Mouse (Mus musculus): ENCODE results near the gene D630045J12Rik. TPM values are rescaled to one million over a fixed set of nuclear protein-coding genes. Genes with fewer than 3 reads are reported as not detected.

D630045J12Rik gene
- polyA plus RNA-seq (2015; fragmentation: Nextera tagmentation; extraction: Ambion mirVana) = 3.5 and 3.8 TPM in 2 replicates

DNA sequence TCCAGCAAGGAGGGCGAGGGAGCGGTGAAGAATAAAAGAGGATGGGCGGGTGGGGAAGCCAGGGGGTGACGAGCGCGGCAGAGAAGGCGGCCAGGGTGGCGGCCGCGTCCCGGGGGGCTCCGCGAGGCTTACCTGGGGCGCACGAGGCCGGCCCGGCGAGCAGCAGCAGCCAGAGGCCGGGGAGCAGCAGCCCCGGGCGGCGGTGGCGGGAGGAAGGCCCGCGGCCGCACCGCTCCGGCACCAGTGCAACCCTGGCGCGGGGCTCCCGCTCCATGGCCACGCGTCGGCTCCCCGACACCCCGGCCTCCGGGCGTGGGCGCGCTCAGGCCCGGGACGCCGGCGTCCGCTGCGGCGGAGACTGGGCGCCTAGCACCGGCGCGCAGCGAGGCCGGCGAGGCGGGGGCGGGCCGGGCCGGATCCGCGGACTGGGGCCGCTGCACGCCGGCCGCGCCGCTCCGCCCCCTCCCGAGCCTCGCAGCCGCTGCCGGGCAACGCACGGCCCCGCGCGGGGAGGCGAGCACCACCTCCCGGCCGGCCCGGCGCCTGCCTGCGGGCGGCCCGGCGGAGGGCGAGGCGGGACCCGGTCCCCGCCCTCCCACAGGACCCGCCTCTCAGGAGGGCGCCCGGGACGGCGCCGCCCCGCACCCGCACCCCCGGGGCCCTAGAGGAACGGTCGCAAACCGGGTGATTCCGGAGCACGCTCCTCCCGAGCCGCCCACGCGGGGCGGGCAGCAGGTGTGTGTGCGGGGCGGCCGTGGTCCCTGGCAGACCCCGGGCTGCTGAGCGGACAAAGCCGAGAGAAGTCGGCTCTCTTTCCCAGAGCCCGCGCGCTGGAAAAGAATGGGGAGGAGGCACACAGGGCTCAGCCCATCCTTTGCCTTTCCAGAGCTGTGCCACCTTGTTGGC, at the start of gene D630045J12Rik:
Gene D630045J12Rik, minus strand, starts transcription at position 274 of the 906 bp plus-strand sequence.
- no peaks in the 10 kb centered on the region for H3K36me3 ChIP-seq
- no peaks in the 10 kb centered on the region for H3K27me3 ChIP-seq (replicated peaks)
- WGBS = under 1% methylated on average over 53 of the region's 118 CpGs
- peak within 1 kb of the TSS; percentile 85 for H3K4me2 ChIP-seq
- peak within 1 kb of the TSS; percentile 79 for H3K4me3 ChIP-seq (replicated peaks)
- peak within 1 kb of the TSS; percentile 75 for H3K27ac ChIP-seq
- H3K9ac ChIP-seq = peak within 1 kb of the TSS; percentile 69
- peak; percentile 96 for ATAC-seq (ENCODE audit: insufficient read depth, low FRiP score, low read depth)
- peaks cover 18% of the 10 kb centered on the region; the same call in 1 of the 2 replicates for H3K4me1 ChIP-seq
- no peaks in the 10 kb centered on the region for H3K9me3 ChIP-seq

DNA sequence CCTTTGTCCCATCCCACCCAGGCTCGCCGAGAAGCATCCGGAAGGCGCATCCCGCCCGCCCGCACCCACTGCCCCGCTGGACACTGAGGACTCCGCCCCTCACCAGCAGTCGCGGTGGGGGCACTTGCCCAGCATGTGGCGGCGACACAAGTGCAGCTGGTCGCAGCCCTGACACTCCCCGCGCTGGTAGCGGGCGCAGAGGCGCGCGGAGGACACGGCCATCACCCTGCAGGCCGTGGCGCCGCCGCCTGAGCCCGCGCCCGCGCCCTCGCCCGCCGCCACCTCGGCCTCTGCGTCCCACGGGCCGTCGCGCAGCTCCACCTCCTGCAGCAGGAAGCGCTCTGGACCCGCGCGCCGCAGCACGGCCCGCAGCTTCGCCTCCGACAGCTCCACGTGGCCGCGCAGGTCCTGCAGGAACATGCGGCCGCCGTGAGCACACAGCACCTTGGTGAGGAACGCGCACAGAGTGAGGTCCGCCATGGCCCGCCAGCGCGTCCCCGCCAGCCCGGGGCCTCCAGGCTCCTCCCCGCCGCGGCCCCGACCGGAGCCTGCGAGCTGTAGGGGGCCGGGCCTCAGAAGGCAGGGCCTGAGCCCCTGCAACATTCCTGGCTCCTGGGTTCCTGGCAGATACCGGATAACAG, 45.1 kb upstream of the D630045J12Rik start, which contains the start of gene Zc3hav1l:
Gene Zc3hav1l, minus strand, starts transcription at position 499 of the 641 bp plus-strand sequence.
- H3K4me3 ChIP-seq (replicated peaks) = peak within 1 kb of the TSS; percentile 86
- WGBS = under 1% methylated on average over 65 of the region's 70 CpGs

DNA sequence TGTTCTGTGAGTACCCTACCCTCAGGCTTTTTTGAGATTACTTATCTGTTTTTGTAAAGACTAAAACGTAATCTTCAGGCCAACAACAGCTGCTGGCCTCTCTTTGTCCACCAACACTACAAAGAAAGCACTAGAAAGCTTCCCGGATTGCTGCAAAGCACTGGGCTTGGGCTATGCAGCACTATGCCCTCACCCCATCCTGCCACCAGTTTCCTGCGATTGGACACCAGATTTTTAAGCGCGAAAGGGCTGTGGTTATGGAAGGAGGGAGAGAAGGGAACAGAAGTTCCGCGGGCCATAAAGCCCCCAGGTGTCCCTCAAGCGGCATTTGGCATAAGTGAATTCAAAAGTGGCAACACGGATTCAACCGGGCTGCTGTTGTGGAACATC, 44.4 kb upstream of the D630045J12Rik start:
- peak overlapping the region; percentile 69 for H3K4me2 ChIP-seq
- H3K27ac ChIP-seq = peak overlapping the region; percentile 97
- H3K27me3 ChIP-seq (replicated peaks) = no peaks in the 10 kb centered on the region
- ATAC-seq (ENCODE audit: insufficient read depth, low FRiP score, low read depth) = no peak
- H3K9me3 ChIP-seq = no peaks in the 10 kb centered on the region
- H3K4me3 ChIP-seq (replicated peaks) = peak overlapping the region; percentile 86
- WGBS = 0% methylated on average over 10 of the region's 10 CpGs
- peaks cover 16% of the 10 kb centered on the region for H3K36me3 ChIP-seq
- peak overlapping the region; percentile 90 for H3K9ac ChIP-seq
- 0 out of 2 replicates have a peak, but pooled peaks cover 4% of the 10 kb centered on the region for H3K4me1 ChIP-seq

More for the DNA sequence above, 45.1 kb upstream of the D630045J12Rik start, which contains the start of gene Zc3hav1l:
- Histone ChIP-seq H3K4me1 (0 out of 2 replicates have a peak, but pooled peaks cover 4% of the 10 kb centered on the region), H3K27me3 (replicated peaks) (no peaks in the 10 kb centered on the region), H3K9me3 (no peaks in the 10 kb centered on the region), H3K9ac (peak within 1 kb of the TSS; percentile 90), H3K27ac (peak within 1 kb of the TSS; percentile 97), H3K36me3 (peaks cover 18% of the 10 kb centered on the region), H3K4me2 (peak within 1 kb of the TSS; percentile 69)
- ATAC-seq (ENCODE audit: insufficient read depth, low FRiP score, low read depth) = peak; percentile 96

DNA sequence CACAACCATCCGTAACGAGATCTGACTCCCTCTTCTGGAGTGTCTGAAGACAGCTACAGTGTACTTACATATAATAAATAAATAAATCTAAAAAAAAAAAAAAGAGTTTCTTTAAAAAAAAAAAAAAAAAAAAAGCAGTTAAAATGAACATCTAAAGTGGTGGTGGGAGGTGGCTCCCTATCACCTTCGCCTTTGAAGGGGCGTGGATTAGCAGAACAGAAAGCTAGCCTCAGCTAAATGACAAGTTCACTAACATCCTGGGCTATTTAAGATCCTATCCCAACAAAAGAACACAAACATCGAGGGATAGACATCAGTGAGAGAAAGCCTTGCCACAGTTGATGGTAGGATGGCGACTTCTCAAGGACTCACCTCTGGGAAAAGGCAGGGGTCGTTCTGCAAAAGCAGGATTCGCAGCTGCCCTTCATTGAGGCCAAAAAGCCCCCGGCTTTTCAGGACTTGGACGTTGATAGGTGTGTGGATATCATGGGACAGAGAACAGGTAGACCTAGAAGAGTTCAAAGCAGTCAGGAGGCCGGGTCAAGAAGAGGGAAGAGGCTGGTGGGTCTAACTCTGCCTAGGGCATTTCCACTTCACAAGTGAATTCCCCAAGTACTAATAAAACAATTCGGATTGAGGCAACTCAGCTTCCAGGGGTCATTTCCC, 43.9 kb upstream of the D630045J12Rik start:
- Histone ChIP-seq H3K9me3 (no peaks in the 10 kb centered on the region), H3K36me3 (peaks cover 16% of the 10 kb centered on the region), H3K27ac (peak overlapping the region; percentile 97), H3K4me2 (peak overlapping the region; percentile 69), H3K27me3 (replicated peaks) (no peaks in the 10 kb centered on the region), H3K4me3 (replicated peaks) (peak overlapping the region; percentile 86), H3K9ac (peak overlapping the region; percentile 90; the same call in 1 of the 2 replicates), H3K4me1 (0 out of 2 replicates have a peak, but pooled peaks cover 4% of the 10 kb centered on the region)
- no peak for ATAC-seq (ENCODE audit: insufficient read depth, low FRiP score, low read depth)
- WGBS = 32% methylated on average over 12 of the region's 12 CpGs

DNA sequence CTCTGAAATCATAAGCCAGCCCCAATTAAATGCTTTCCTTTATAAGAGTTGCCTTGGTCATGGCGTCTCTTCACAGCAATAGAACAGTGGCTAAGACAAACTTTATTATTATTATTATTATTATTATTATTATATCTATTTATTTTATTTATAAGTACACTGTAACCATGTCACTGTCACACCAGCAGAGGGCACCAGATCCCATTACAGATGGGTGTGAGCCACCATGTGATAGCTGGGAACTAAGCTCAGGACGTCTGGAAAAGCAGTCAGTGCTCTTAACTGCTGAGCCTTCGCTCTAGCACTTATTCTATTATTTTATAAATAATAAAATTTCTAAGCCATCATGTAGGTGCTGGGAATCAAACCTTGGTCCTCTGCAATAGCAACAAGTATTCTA, 39.9 kb upstream of the D630045J12Rik start:
- H3K27me3 ChIP-seq (replicated peaks) = no peaks in the 10 kb centered on the region
- H3K4me2 ChIP-seq = no peak overlapping the region
- no peak overlapping the region for H3K27ac ChIP-seq
- 0 out of 2 replicates have a peak, but pooled peaks cover 4% of the 10 kb centered on the region for H3K4me1 ChIP-seq
- H3K4me3 ChIP-seq (replicated peaks) = no peak overlapping the region
- no peak overlapping the region for H3K9ac ChIP-seq
- H3K9me3 ChIP-seq = no peaks in the 10 kb centered on the region
- H3K36me3 ChIP-seq = peaks cover 23% of the 10 kb centered on the region
- no peak for ATAC-seq (ENCODE audit: insufficient read depth, low FRiP score, low read depth)
- 71% methylated on average over 3 of the region's 3 CpGs for WGBS

DNA sequence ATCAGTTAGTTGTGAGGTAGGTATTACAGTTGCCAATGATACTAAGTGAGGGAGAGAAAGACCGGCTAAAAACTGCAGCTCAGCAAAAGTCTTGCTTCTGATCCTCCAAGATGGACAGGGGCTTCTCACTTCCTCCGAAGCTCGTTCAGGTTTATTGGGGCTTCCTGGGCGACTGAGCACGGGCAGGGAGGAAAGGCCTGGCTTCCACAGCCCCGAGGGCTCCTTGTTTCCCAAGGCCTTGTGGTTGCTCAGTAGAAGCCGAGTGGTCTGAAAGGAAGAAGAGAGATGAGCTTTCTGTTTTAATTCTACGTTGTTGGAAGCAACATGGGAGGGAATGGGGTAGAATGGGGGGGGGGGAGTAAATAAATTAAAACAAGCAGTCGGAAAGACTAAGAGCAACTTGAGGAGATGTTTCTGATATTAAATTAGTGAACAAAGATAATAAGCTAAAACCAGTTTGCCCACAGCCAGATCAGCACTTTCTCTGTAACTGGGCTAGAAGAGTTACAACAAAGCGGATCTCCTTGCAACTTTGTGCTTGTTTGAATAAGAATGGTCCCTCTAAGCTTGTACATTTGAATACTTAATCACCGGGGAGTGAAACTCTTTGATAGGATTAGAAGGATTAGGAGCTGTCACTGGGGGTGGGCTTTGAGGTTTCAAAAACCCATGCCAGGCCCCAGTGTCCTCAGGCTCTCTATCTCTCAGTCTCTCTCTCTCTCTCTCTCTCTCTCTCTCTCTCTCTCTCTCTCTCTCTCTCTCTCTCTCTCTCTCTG, 39.2 kb upstream of the D630045J12Rik start:
- H3K36me3 ChIP-seq = peaks cover 24% of the 10 kb centered on the region
- no peak overlapping the region for H3K4me3 ChIP-seq (replicated peaks)
- no peak for ATAC-seq (ENCODE audit: insufficient read depth, low FRiP score, low read depth)
- H3K4me2 ChIP-seq = no peak overlapping the region
- 0 out of 2 replicates have a peak, but pooled peaks cover 4% of the 10 kb centered on the region for H3K4me1 ChIP-seq
- H3K27ac ChIP-seq = no peak overlapping the region
- 73% methylated on average over 11 of the region's 11 CpGs for WGBS
- no peaks in the 10 kb centered on the region for H3K9me3 ChIP-seq
- H3K9ac ChIP-seq = no peak overlapping the region
- H3K27me3 ChIP-seq (replicated peaks) = no peaks in the 10 kb centered on the region

DNA sequence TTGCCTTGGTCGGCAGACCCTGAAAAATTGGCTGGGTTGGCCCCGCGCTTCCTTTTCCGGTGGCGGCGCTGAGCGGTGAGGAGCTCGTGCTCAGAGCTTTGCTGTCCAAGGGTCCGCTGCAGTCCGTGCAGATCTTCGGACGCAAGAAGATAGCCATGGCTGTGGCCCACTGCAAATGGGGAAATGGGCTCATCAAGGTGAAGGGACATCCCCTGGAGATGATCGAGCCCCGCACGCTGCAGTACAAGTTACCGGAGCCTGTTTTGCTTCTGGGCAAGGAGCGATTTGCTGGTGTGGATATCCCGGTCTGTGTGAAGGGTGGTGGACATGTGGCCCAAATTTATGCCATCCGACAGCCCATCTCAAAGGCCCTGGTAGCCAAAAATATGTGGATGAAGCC, 30.6 kb upstream of the D630045J12Rik start:
- H3K27ac ChIP-seq = no peak overlapping the region
- 0 out of 2 replicates have a peak, but pooled peaks cover 4% of the 10 kb centered on the region for H3K9me3 ChIP-seq
- H3K36me3 ChIP-seq = peaks cover 31% of the 10 kb centered on the region
- H3K4me2 ChIP-seq = no peak overlapping the region
- H3K27me3 ChIP-seq (replicated peaks) = no peaks in the 10 kb centered on the region
- no peak for ATAC-seq (ENCODE audit: insufficient read depth, low FRiP score, low read depth)
- WGBS = 98% methylated on average over 19 of the region's 19 CpGs
- no peaks in the 10 kb centered on the region for H3K4me1 ChIP-seq
- no peak overlapping the region for H3K4me3 ChIP-seq (replicated peaks)
- no peak overlapping the region for H3K9ac ChIP-seq

DNA sequence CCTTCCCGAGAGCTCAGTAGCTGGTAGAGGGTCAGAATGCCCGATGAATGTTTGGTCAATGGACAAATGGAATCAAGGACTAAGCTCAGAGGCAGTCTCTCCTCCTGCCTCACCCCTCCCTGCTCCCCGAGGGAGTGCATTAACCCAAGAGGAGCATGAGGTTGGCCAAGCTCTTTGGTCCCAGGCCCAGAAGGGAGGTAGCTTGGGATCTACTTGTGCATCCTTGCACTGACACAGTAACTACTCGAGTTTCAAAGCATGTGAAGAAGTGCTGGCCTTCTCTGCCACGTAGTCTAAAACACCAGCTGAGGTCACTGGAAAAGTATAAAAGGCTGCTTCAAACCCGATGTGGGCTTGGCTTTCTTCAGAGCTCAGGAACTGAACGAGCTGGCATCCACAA, 10.7 kb upstream of the D630045J12Rik start:
- Histone ChIP-seq H3K36me3 (no peaks in the 10 kb centered on the region), H3K9me3 (no peaks in the 10 kb centered on the region), H3K4me2 (no peak overlapping the region), H3K27ac (no peak overlapping the region), H3K27me3 (replicated peaks) (no peaks in the 10 kb centered on the region), H3K9ac (no peak overlapping the region), H3K4me3 (replicated peaks) (no peak overlapping the region), H3K4me1 (no peaks in the 10 kb centered on the region)
- no peak for ATAC-seq (ENCODE audit: insufficient read depth, low FRiP score, low read depth)
- 69% methylated on average over 7 of the region's 7 CpGs for WGBS

DNA sequence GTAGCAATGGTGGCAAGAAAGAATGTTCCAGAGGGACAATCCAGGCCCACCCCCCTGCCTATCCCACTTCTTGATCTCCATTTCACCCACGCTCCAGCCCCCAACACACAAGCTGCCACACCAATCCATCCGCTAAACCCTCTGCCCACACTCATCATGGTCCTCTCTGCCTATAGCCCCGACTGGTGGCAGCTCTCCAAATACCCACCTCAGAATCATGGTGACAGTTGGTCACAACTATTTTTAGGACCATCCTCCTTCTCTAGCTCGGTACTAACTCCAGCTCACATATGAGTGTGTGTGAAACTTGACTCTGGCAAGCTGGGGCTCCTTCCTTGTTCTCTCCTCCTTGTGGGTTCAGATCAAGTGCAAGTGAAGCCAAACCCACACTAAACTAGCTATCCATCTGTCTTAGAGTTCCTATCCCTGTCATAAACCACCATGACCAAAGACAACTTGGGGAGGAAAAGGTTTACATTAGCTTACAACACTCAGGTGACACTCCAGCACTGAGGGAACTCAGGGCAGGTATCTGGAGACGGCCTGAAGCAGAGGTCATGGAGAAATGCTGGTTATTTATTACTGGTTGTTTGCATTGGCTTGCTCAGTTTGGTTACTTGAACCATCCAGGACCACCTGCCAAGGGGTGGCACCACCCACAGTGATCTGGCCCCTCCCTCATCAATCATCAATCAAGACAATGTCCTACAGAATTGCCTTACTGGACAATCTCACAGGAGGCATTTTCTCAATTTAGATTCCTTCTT, 9.8 kb upstream of the D630045J12Rik start:
- no peak overlapping the region for H3K9ac ChIP-seq
- H3K4me2 ChIP-seq = no peak overlapping the region
- no peak overlapping the region for H3K4me3 ChIP-seq (replicated peaks)
- no peak overlapping the region for H3K27ac ChIP-seq
- H3K9me3 ChIP-seq = no peaks in the 10 kb centered on the region
- no peaks in the 10 kb centered on the region for H3K27me3 ChIP-seq (replicated peaks)
- H3K4me1 ChIP-seq = no peaks in the 10 kb centered on the region
- no peak for ATAC-seq (ENCODE audit: insufficient read depth, low FRiP score, low read depth)
- 71% methylated on average over 5 of the region's 5 CpGs for WGBS
- H3K36me3 ChIP-seq = no peaks in the 10 kb centered on the region

DNA sequence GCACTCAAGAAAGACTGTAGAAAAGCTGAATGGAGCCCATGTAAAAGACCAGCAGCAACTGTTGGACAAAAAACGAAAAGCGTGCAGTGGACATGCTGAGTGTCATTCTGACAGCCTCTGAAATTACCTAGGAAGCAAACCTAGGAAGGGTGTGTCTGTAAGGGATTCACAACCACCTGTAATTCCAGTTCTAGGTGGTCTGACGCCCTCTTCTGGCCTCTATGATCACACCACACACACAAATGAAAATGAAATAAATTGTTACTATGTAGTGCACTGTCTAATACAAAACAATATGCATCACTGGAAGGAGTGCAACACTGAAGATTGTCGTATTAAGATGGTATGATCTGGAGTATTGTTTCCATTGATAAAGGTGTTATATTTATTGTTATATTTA, 8.1 kb upstream of the D630045J12Rik start:
- no peak overlapping the region for H3K9ac ChIP-seq
- H3K27ac ChIP-seq = no peak overlapping the region
- H3K9me3 ChIP-seq = no peaks in the 10 kb centered on the region
- no peak for ATAC-seq (ENCODE audit: insufficient read depth, low FRiP score, low read depth)
- H3K4me3 ChIP-seq (replicated peaks) = no peak overlapping the region
- H3K27me3 ChIP-seq (replicated peaks) = no peaks in the 10 kb centered on the region
- WGBS = 67% methylated on average over 4 of the region's 4 CpGs
- H3K4me1 ChIP-seq = no peaks in the 10 kb centered on the region
- no peak overlapping the region for H3K4me2 ChIP-seq
- H3K36me3 ChIP-seq = no peaks in the 10 kb centered on the region
